Mouse (Mus musculus): ENCODE results near the gene Asap3.
A peak's percentile ranks its signal among the peaks of the same experiment; 100 is the strongest.

The Asap3 gene

GRCm38 (mm10) chr4:136180408-136181330 is 25.5 kb upstream of the Asap3 start:
- peak; percentile 81 to 90 for DNase-seq (ENCODE audit: low spot score in 2 of 2)

- no peak for DNase-seq (ENCODE audit: low spot score in 2 of 2)
These were observed 24.8 kb upstream of the Asap3 start for GRCm38 (mm10) chr4:136181367-136181766.

- no peak for DNase-seq (ENCODE audit: low spot score in 2 of 2)
These were observed 20.8 kb upstream of the Asap3 start for GRCm38 (mm10) chr4:136185375-136185774.

GRCm38 (mm10) chr4:136186315-136186714 is 19.9 kb upstream of the Asap3 start:
- no peak for DNase-seq (ENCODE audit: low spot score in 2 of 2)

- no peak for DNase-seq (ENCODE audit: low spot score in 2 of 2)
These were observed 19.3 kb upstream of the Asap3 start for GRCm38 (mm10) chr4:136186739-136187472.

- no peak for DNase-seq (ENCODE audit: low spot score in 2 of 2)
These were observed 17.0 kb upstream of the Asap3 start for GRCm38 (mm10) chr4:136188973-136189737.

- peak; percentile 45 to 49 for DNase-seq (ENCODE audit: low spot score in 2 of 2)
These were observed 16.3 kb upstream of the Asap3 start for GRCm38 (mm10) chr4:136189912-136190311.

GRCm38 (mm10) chr4:136193571-136193970 is 12.6 kb upstream of the Asap3 start:
- no peak for DNase-seq (ENCODE audit: low spot score in 2 of 2)

- no peak for DNase-seq (ENCODE audit: low spot score in 2 of 2)
These were observed 11.1 kb upstream of the Asap3 start for GRCm38 (mm10) chr4:136195029-136195428.

GRCm38 (mm10) chr4:136195629-136196028 is 10.5 kb upstream of the Asap3 start:
- DNase-seq (ENCODE audit: low spot score in 2 of 2), result no peak

- DNase-seq (ENCODE audit: low spot score in 2 of 2), result no peak
These were observed 10.0 kb upstream of the Asap3 start for GRCm38 (mm10) chr4:136196201-136196600.

GRCm38 (mm10) chr4:136198846-136199245 is 7.3 kb upstream of the Asap3 start:
- no peak for DNase-seq (ENCODE audit: low spot score in 2 of 2)

- DNase-seq (ENCODE audit: low spot score in 2 of 2), result peak in 1 of 2 experiments; percentile 69
These were observed 6.4 kb upstream of the Asap3 start for GRCm38 (mm10) chr4:136199562-136200292.

- DNase-seq (ENCODE audit: low spot score in 2 of 2), result peak; percentile 59 to 90
These were observed 3.7 kb upstream of the Asap3 start for GRCm38 (mm10) chr4:136202509-136202908.

- no peak for DNase-seq (ENCODE audit: low spot score in 2 of 2)
These were observed 1.4 kb upstream of the Asap3 start for GRCm38 (mm10) chr4:136204775-136205174.

GRCm38 (mm10) chr4:136206943-136207342 is 778 bp downstream of the Asap3 start:
- no peak for DNase-seq (ENCODE audit: low spot score in 2 of 2)

- no peak for DNase-seq (ENCODE audit: low spot score in 2 of 2)
These were observed 4.8 kb downstream of the Asap3 start for GRCm38 (mm10) chr4:136210931-136211330.

- DNase-seq (ENCODE audit: low spot score in 2 of 2), result no peak
These were observed 7.5 kb downstream of the Asap3 start for GRCm38 (mm10) chr4:136213629-136214028.

GRCm38 (mm10) chr4:136214828-136215227 is 8.7 kb downstream of the Asap3 start:
- DNase-seq (ENCODE audit: low spot score in 2 of 2), result no peak

GRCm38 (mm10) chr4:136215576-136215975 is 9.4 kb downstream of the Asap3 start:
- no peak for DNase-seq (ENCODE audit: low spot score in 2 of 2)

- DNase-seq (ENCODE audit: low spot score in 2 of 2), result no peak
These were observed 10.9 kb downstream of the Asap3 start for GRCm38 (mm10) chr4:136217063-136217462.

Data from thymus, postnatal 10 days (tissue).